Comparison of ENCODE assay signal across 19 mouse cellular contexts in the genomic region with DNA sequence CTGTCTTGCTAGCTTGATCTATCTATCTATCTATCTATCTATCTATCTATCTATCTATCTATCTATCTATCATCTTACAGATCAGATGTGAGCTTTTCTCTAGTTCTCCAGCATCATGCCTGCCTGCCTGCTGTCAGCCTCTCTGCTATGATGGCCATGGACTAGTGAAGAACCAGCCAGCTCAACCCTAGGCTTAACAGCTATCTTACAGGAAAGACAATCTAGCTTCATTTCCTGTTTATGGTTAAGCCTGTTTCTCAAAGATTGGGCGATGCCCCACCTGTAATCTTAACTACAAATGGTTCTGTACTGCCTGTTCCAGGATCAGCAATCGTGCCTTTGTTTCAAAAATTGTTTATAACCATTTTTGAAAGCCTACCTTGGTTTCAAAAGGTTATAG. TPM values are rescaled to one million over a fixed set of nuclear protein-coding genes. Genes with fewer than 3 reads are reported as not detected.
A peak's percentile ranks its signal among the peaks of the same experiment; 100 is the strongest.
DNase-seq lines count a peak whose midpoint lies in the region; ATAC-seq lines count a peak whose summit lies in the region.
"Had no signal": no experiment of that assay in that cellular context is flagged by ENCODE, and none has a peak within 500 bp of the region (broad histone marks: within the 10 kb centered on the region; RNA-seq: fewer than 3 reads in every experiment).

No protein-coding gene starts in this region.

- peak; percentile 16 for DNase-seq in 416B (ENCODE audit: low read depth)
- DNase-seq in induced T-regulatory cell, adult 2 months (ENCODE audit: low read depth) = peak; percentile 52
- peak; percentile 43 for DNase-seq in naive thymus-derived CD4-positive, alpha-beta T cell, adult 2 months (ENCODE audit: low read depth)
- DNase-seq in testis, postnatal 10 days (ENCODE audit: low spot score) = no peak
- no peak for DNase-seq in frontal cortex, adult 2 months (ENCODE audit: extremely low spot score in 1 of 2, low spot score in 1 of 2)
- DNase-seq in adrenal gland, adult 2 months = no peak
- DNase-seq: adrenal gland, adult 8-10 months; adrenal gland, postnatal 36 days; cerebellum, adult 2 months; cerebellum, postnatal 10 days; embryo, embryonic 11 days; gastrocnemius, postnatal 10 days; heart, adult 2 months; heart, postnatal 14 days had no signal

- ATAC-seq in CD4-positive, CD25-positive, alpha-beta regulatory T cell, adult 4 months = peak; percentile 81
- ATAC-seq: forebrain, embryonic 14.5 days had no signal

RNA-seq across cellular contexts. Expression of gene Cabcoco1, which starts 10.9 kb away (rescaled TPM):
- 1 to 10 TPM; 2.0 to 3.4 TPM for polyA plus RNA-seq in CD4-positive, CD25-positive, alpha-beta regulatory T cell, adult 4 months (2017; shearing (Covaris generic))
- 1.8 and 1.9 TPM in 2 replicates for polyA plus RNA-seq in frontal cortex, adult 2 months (2012; rRNA removed)
- total RNA-seq in adrenal gland, adult 2 months (2021) = 1 to 10 TPM; 3.9 to 4.1 TPM
- 0.49 TPM in 1 of 2 replicates, not detected in the other for polyA plus RNA-seq in adrenal gland, adult 2 months (2012; rRNA removed)
- total RNA-seq: MEL had no signal
- polyA plus RNA-seq: erythroblast, embryonic 14.5 days; forebrain, embryonic 10.5 days had no signal

Comparison
In these comparisons a context has a peak if more than half of its experiments do, and no peak if none do; other contexts are left out.
1. DNase-seq: peak in 416B (single experiment), induced T-regulatory cell, adult 2 months (single experiment) and naive thymus-derived CD4-positive, alpha-beta T cell, adult 2 months (single experiment); none in testis, postnatal 10 days (single experiment), frontal cortex, adult 2 months (0 of 2) and adrenal gland, adult 2 months (single experiment).